Mouse (Mus musculus) midbrain, postnatal 0 days (tissue): ENCODE measurements at regions not wholly inside any gene's neighbourhood (a gene's known extent, or its start where the extent isn't known, plus 50 kb on each side); places are given as distances from the start of the nearest gene placed in this dataset.

Experiments
- ATAC-seq: fragments of 200-750 bp; cut with Nextera tagmentation; 2 replicates; pipeline ENCODE4 v1.8.0; 2017; ENCODE audit warnings: moderate number of reproducible peaks, mild to moderate bottlenecking, moderate TSS enrichment, moderate library complexity; ENCODE audit not compliant: low FRiP score
- DNase-seq: peaks from one replicate; pipeline ENCODE4 v3.0.0-alpha.2; 2015; ENCODE audit warnings: low spot score
- H3K27ac ChIP-seq: fragments of 300-500 bp; sonication (generic); 2 replicates; pipeline ENCODE4 v1.5.1; 2014; ENCODE audit warnings: low read depth, mild to moderate bottlenecking, low read length, mixed read lengths
- H3K27me3 ChIP-seq: fragments of 300-500 bp; sonication (generic); 2 replicates; pipeline ENCODE4 v1.6.1; 2014; ENCODE audit warnings: low read length, control low read depth, mixed read lengths; ENCODE audit not compliant: insufficient read depth
- H3K36me3 ChIP-seq: fragments of 300-500 bp; sonication (generic); 2 replicates; pipeline ENCODE4 v1.6.1; 2014; ENCODE audit warnings: low read length, control low read depth, mixed read lengths; ENCODE audit not compliant: insufficient read depth
- H3K4me1 ChIP-seq: fragments of 300-500 bp; sonication (generic); 2 replicates; pipeline ENCODE4 v1.6.1; 2014; ENCODE audit warnings: mild to moderate bottlenecking, control low read depth, antibody characterized with exemption, low read length, mixed read lengths; ENCODE audit not compliant: insufficient read depth
- H3K4me2 ChIP-seq: fragments of 300-500 bp; sonication (generic); 2 replicates; pipeline ENCODE4 v1.6.1; 2014; ENCODE audit warnings: low read depth, mild to moderate bottlenecking, low read length, mixed read lengths; ENCODE audit not compliant: poor library complexity, severe bottlenecking
- H3K4me3 ChIP-seq: fragments of 300-500 bp; sonication (generic); 2 replicates; pipeline ENCODE4 v1.5.1; 2014; ENCODE audit warnings: low read depth, mild to moderate bottlenecking, low read length, moderate library complexity
- H3K9ac ChIP-seq: fragments of 300-500 bp; sonication (generic); replicated peaks from 2 replicates; pipeline ENCODE4 v1.6.1; 2014; ENCODE audit warnings: mild to moderate bottlenecking, low read length, moderate library complexity, mixed read lengths; ENCODE audit not compliant: poor library complexity, severe bottlenecking
- H3K9me3 ChIP-seq: fragments of 300-500 bp; sonication (generic); 2 replicates; pipeline ENCODE4 v1.6.1; 2016; ENCODE audit warnings: low read length, control low read depth
- CTCF ChIP-seq: IDR thresholded peaks from 2 replicates; pipeline ENCODE4 v1.5.1; 2016; ENCODE audit warnings: antibody characterized with exemption, mild to moderate bottlenecking
- WGBS: fragments of 180-500 bp; shearing (Covaris S2); extraction: QIAGEN DNeasy Blood & Tissue Kit; methylation state at CpG from one replicate; pipeline ENCODE4 v1.1.7; 2014; 5-methylcytosine and 5-hydroxymethylcytosine counted together

GRCm38 (mm10) chr3:38591531-38591930, 106.9 kb upstream of the Ankrd50 start:
- ATAC-seq (no peak), DNase-seq (no peak)
- no peaks in the 10 kb centered on the region for H3K9me3 ChIP-seq
- no peaks in the 10 kb centered on the region for H3K4me1 ChIP-seq
- no peak overlapping the region for H3K4me3 ChIP-seq
- no peak overlapping the region for H3K27ac ChIP-seq
- no peak overlapping the region for H3K4me2 ChIP-seq
- H3K27me3 ChIP-seq, result no peaks in the 10 kb centered on the region
- H3K36me3 ChIP-seq, result no peaks in the 10 kb centered on the region
- WGBS, result 97% methylated on average over 1 of the region's 1 CpGs
- no peak for TF ChIP-seq CTCF
- H3K9ac ChIP-seq, result no peak overlapping the region

- Histone ChIP-seq H3K4me2 (no peak overlapping the region), H3K4me1 (no peaks in the 10 kb centered on the region), H3K27me3 (no peaks in the 10 kb centered on the region), H3K9me3 (no peaks in the 10 kb centered on the region), H3K4me3 (no peak overlapping the region), H3K27ac (no peak overlapping the region), H3K36me3 (no peaks in the 10 kb centered on the region), H3K9ac (no peak overlapping the region)
- no peak for TF ChIP-seq CTCF
- no peak for ATAC-seq
- no peak for DNase-seq
Measured at GRCm38 (mm10) chr3:38588966-38589365, 104.3 kb upstream of the Ankrd50 start.

- Histone ChIP-seq H3K27me3 (no peaks in the 10 kb centered on the region), H3K4me3 (no peak overlapping the region), H3K4me2 (no peak overlapping the region), H3K27ac (no peak overlapping the region), H3K9me3 (no peaks in the 10 kb centered on the region), H3K4me1 (no peaks in the 10 kb centered on the region), H3K36me3 (no peaks in the 10 kb centered on the region), H3K9ac (no peak overlapping the region)
- WGBS, result 89% methylated on average over 5 of the region's 5 CpGs
- no peak for TF ChIP-seq CTCF
- ATAC-seq, result no peak
- DNase-seq, result no peak
Measured at GRCm38 (mm10) chr3:38585509-38585908, 100.9 kb upstream of the Ankrd50 start.

GRCm38 (mm10) chr3:38579781-38580180, 95.1 kb upstream of the Ankrd50 start:
- no peak overlapping the region for H3K4me3 ChIP-seq
- TF ChIP-seq CTCF, result no peak
- WGBS, result 90% methylated on average over 1 of the region's 1 CpGs

GRCm38 (mm10) chr3:38577890-38578628, 93.4 kb upstream of the Ankrd50 start:
- Histone ChIP-seq H3K4me3 (no peak overlapping the region), H3K9ac (no peak overlapping the region), H3K27me3 (no peaks in the 10 kb centered on the region), H3K9me3 (no peaks in the 10 kb centered on the region), H3K27ac (no peak overlapping the region), H3K4me1 (no peaks in the 10 kb centered on the region), H3K36me3 (no peaks in the 10 kb centered on the region), H3K4me2 (no peak overlapping the region)
- no peak for TF ChIP-seq CTCF
- ATAC-seq (no peak), DNase-seq (no peak)
- WGBS, result 40% methylated on average over 5 of the region's 5 CpGs

More at GRCm38 (mm10) chr3:38579781-38580180, 95.1 kb upstream of the Ankrd50 start:
- no peaks in the 10 kb centered on the region for H3K4me1 ChIP-seq
- no peak overlapping the region for H3K4me2 ChIP-seq
- no peaks in the 10 kb centered on the region for H3K27me3 ChIP-seq
- ATAC-seq (no peak), DNase-seq (no peak)
- H3K36me3 ChIP-seq, result no peaks in the 10 kb centered on the region
- H3K9me3 ChIP-seq, result no peaks in the 10 kb centered on the region
- no peak overlapping the region for H3K9ac ChIP-seq
- H3K27ac ChIP-seq, result no peak overlapping the region

- Histone ChIP-seq H3K27ac (no peak overlapping the region), H3K9ac (no peak overlapping the region), H3K4me2 (no peak overlapping the region), H3K4me1 (0 out of 2 replicates have a peak, but pooled peaks cover 2% of the 10 kb centered on the region), H3K27me3 (no peaks in the 10 kb centered on the region), H3K9me3 (no peaks in the 10 kb centered on the region), H3K4me3 (no peak overlapping the region), H3K36me3 (no peaks in the 10 kb centered on the region)
- DNase-seq (no peak), ATAC-seq (no peak)
- TF ChIP-seq CTCF, result no peak
- WGBS, result 88% methylated on average over 5 of the region's 5 CpGs
Measured at GRCm38 (mm10) chr3:38573594-38573993, 89.0 kb upstream of the Ankrd50 start.
